Mouse (Mus musculus): Measurements from ENCODE around the gene Olfr524. TPM values are rescaled to one million over a fixed set of nuclear protein-coding genes. Genes with fewer than 3 reads are reported as not detected.

Olfr524 gene
- polyA plus RNA-seq, 1 experiment: not detected

GRCm38 (mm10) chr7:140186646-140187620 lies 18.8 kb downstream of the Olfr524 start:
- no peak for DNase-seq (ENCODE audit: low spot score)

GRCm38 (mm10) chr7:140184206-140184605 lies 21.6 kb downstream of the Olfr524 start:
- no peak for DNase-seq (ENCODE audit: low spot score)

DNA sequence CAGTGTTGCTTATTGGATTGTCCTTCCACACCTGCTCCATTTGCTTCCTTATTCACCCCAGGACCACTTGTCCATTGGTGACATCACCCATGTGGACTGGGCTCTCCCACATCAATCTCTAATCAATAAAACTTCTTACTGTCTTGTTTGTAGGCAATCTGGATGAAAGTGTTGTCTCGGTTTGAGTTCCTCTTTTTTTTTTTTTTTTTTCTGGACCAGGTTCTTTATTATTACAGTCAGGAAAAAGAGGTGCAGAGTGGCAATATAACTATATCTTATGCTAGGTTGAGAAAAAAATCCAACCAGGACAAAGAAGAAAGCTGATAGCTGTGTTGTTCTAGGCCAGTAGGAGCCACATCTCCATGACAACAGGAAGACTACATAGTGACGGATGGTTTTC lies 25.1 kb downstream of the Olfr524 start:
- no peak for DNase-seq (ENCODE audit: low spot score)

DNA sequence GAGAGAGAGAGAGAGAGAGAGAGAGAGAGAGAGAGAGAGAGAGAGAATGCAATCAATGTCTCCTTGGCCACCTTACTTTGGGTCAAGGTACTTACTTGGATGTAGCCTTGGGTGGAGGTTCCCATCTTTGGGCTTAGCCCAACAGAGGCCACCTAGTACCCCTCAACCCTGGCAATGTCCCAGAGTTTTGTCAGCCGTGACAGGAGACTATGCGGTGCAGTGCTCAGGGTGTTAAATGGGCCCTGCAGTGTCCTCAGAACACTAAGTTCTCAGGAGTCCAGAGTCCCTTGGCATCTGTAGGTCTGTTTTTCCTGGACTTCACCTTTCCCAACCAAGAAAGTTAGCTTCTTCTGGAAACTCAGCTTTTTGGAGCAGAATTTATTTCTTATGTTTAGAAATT lies 26.6 kb downstream of the Olfr524 start:
- DNase-seq (ENCODE audit: low spot score): no peak

- DNase-seq (ENCODE audit: low spot score): no peak
Observed at GRCm38 (mm10) chr7:140172936-140173335, 32.8 kb downstream of the Olfr524 start, which contains the start of gene Olfr523. Gene Olfr523, plus strand, starts transcription at chr7:140173217.

DNA sequence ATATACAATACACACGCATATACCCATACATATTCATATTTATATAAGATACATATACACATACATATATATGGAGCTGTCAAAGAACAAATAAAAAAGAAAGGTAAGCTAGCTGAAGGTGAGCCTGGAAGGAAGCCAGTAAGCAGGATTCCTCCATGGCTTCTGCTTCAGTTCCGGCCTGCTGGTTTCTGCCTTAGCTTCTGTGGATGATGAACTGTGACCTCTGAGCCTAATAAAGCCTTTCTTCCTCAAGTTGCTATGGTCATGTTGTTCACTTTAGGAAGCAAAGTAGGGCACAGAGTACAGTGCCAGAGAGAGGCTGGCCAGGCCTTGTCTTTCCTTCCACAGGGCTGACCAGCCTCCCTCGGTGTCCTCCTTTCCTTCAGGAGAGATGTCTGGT lies 34.9 kb downstream of the Olfr524 start:
- DNase-seq (ENCODE audit: low spot score): no peak

- DNase-seq (ENCODE audit: low spot score): no peak
Observed at GRCm38 (mm10) chr7:140169386-140169785, 36.4 kb downstream of the Olfr524 start.

- DNase-seq (ENCODE audit: low spot score): no peak
Observed at GRCm38 (mm10) chr7:140167950-140168349, 37.8 kb downstream of the Olfr524 start.

GRCm38 (mm10) chr7:140164664-140165063 lies 41.1 kb downstream of the Olfr524 start, which contains the start of gene Olfr522:
Gene Olfr522, minus strand, starts transcription at chr7:140164764.
- no peak for DNase-seq (ENCODE audit: low spot score)

DNA sequence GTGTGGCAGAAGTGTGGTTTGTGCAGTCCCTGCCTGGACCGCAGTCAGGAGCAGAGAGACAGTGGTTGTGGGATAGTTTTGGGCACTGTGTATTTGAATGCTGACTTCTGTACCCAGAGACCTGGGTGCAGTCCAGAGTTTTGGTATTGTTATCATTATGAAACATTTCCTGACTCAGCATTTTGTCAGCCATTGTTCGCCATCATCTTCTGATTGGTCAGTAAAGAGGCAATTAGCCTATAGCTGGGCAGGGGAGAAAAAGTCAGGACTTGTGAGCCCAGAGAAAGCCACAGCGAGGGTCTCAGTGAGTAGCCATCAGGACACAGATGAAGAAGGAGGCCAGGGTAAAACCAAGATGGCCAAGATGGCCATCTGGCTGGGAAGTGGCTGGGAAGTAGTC lies 45.4 kb downstream of the Olfr524 start:
- DNase-seq (ENCODE audit: low spot score): no peak

DNA sequence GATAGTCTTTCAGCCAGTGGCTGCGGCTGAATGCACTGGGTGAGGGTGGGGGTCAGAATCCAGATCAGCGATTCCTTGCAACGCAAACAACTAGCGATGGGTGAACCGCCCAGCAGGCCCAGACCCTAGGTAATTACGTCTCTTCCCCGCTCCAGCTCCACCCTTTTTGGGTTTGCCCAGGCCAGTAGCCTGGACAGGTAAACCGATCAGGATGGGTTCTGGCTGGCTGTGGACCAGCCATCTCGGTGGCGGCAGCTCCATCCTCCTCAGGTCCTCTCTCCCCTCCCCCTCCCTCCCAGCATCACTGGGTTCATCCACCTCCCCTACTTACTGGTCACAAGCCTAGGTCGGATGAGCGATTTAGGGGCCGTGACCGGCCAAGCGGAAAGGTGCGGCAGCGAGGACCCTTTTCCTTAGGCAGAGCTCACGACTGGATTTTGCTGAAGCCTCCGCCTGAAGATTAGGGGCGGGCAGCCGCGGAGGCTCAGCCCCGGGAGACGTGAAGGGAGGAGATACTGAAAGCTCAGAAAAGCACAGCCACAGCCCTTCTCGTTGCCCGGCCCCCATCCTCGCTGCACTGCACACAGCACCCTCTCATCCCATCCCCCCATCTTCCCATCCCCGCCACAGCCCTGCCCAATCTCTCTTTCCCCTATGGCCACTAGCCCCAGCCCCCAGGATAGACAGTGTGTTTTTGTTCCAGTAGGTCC lies 51.4 kb downstream of the Olfr524 start, which contains the start of gene Sprn:
Gene Sprn, minus strand, starts transcription at position 660 of the 710 bp plus-strand sequence.
- no peak for DNase-seq (ENCODE audit: low spot score)

DNA sequence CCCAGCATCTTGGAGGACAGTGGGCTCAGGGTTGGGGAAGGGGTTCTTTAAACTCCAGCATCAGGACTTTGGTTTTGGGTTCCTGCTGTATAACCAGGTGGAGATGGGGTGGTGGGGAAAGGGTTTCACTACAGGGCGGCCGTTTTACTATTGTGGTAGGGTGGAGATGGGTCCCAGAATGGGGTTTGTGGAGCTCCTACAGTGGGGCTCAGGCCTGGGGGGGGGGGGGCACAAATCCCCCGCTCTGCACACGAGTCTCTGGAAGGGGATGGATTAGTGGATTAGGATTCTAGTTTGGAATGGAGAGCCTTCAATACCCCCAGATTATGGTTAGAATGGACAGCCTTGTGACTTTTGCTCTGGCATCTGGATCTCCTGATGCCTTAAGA lies 51.9 kb downstream of the Olfr524 start:
- no peak for DNase-seq (ENCODE audit: low spot score)

- DNase-seq (ENCODE audit: low spot score): no peak
Observed at GRCm38 (mm10) chr7:140153383-140153782, 52.4 kb downstream of the Olfr524 start.

Other genes starting within 250 kb of the Olfr524 start
- 0.37 and 0.70 TPM in 2 replicates for gene 6430531B16Rik, start 227.2 kb downstream of the Olfr524 start, polyA plus RNA-seq (2012; rRNA removed)
- gene Adam8, start 213.4 kb downstream of the Olfr524 start, polyA plus RNA-seq (2012; rRNA removed): 5.8 and 6.3 TPM in 2 replicates
- gene Zfp511, start 169.6 kb downstream of the Olfr524 start, polyA plus RNA-seq (2012; rRNA removed): 72.4 and 98.7 TPM in 2 replicates
- 33.2 and 33.3 TPM in 2 replicates for gene Tubgcp2, start 169.3 kb downstream of the Olfr524 start, polyA plus RNA-seq (2012; rRNA removed)
- 0.03 TPM in 2 replicates for gene Msx3, start 156.9 kb downstream of the Olfr524 start, polyA plus RNA-seq (2012; rRNA removed)
- 0.83 and 1.0 TPM in 2 replicates for gene Caly, start 123.4 kb downstream of the Olfr524 start, polyA plus RNA-seq (2012; rRNA removed)
- gene Prap1, start 112.6 kb downstream of the Olfr524 start, polyA plus RNA-seq (2012; rRNA removed): 3.3 TPM in 2 replicates
- 61.2 and 63.5 TPM in 2 replicates for gene Fuom, start 103.5 kb downstream of the Olfr524 start, polyA plus RNA-seq (2012; rRNA removed)
- 8.1 and 11.0 TPM in 2 replicates for gene Paox, start 90.2 kb downstream of the Olfr524 start, polyA plus RNA-seq (2012; rRNA removed)
- 112 and 118 TPM in 2 replicates for gene Echs1, start 89.5 kb downstream of the Olfr524 start, polyA plus RNA-seq (2012; rRNA removed)
- gene Mtg1, start 68.4 kb downstream of the Olfr524 start, polyA plus RNA-seq (2012; rRNA removed): 26.1 and 31.0 TPM in 2 replicates
- 4.8 and 8.9 TPM in 2 replicates for gene Sprn, start 51.1 kb downstream of the Olfr524 start, polyA plus RNA-seq (2012; rRNA removed)
- not detected in 2 replicates for gene Olfr522, start 41.2 kb downstream of the Olfr524 start, polyA plus RNA-seq (2012; rRNA removed)
- gene Olfr523, start 32.7 kb downstream of the Olfr524 start, polyA plus RNA-seq (2012; rRNA removed): not detected in 2 replicates
- gene Cd163l1, start 12.3 kb upstream of the Olfr524 start, polyA plus RNA-seq (2012; rRNA removed): 1.1 and 1.2 TPM in 2 replicates
- gene 5830411N06Rik, start 41.3 kb upstream of the Olfr524 start, polyA plus RNA-seq (2012; rRNA removed): 0.09 and 0.22 TPM in 2 replicates
- not detected in 2 replicates for gene Olfr525, start 114.9 kb upstream of the Olfr524 start, polyA plus RNA-seq (2012; rRNA removed)
- not detected in 2 replicates for gene Olfr527, start 128.1 kb upstream of the Olfr524 start, polyA plus RNA-seq (2012; rRNA removed)
- gene Olfr60, start 155.7 kb upstream of the Olfr524 start, polyA plus RNA-seq (2012; rRNA removed): 0.04 and 0.22 TPM in 2 replicates
- gene Olfr530, start 170.4 kb upstream of the Olfr524 start, polyA plus RNA-seq (2012; rRNA removed): not detected in 2 replicates
- not detected in 2 replicates for gene Olfr531, start 197.0 kb upstream of the Olfr524 start, polyA plus RNA-seq (2012; rRNA removed)
- gene Olfr532, start 215.7 kb upstream of the Olfr524 start, polyA plus RNA-seq (2012; rRNA removed): not detected in 2 replicates

All from urinary bladder, adult 2 months (tissue).